Mouse (Mus musculus) forebrain, postnatal 0 days (tissue): ENCODE measurements around the gene Plekhh2. TPM values are rescaled to one million over a fixed set of nuclear protein-coding genes. Genes with fewer than 3 reads are reported as not detected.
A peak's percentile ranks its signal among the peaks of the same experiment; 100 is the strongest.

ENCODE experiments used
- ATAC-seq: fragments of 200-750 bp; cut with Nextera tagmentation; 2 replicates; pipeline ENCODE4 v1.8.0; 2017; ENCODE audit warnings: mild to moderate bottlenecking, moderate library complexity
- DNase-seq: peaks from one replicate; pipeline ENCODE4 v3.0.0-alpha.2; 2015
- H3K27ac ChIP-seq: fragments of 300-500 bp; sonication (generic); 2 replicates; pipeline ENCODE4 v1.5.1; 2014; ENCODE audit warnings: low read depth, mild to moderate bottlenecking, antibody characterized with exemption, low read length, moderate library complexity, mixed read lengths
- H3K27me3 ChIP-seq: fragments of 300-500 bp; sonication (generic); 2 replicates; pipeline ENCODE4 v1.6.1; 2014; ENCODE audit warnings: mild to moderate bottlenecking, low read length, mixed read lengths; ENCODE audit not compliant: insufficient read depth
- H3K36me3 ChIP-seq: fragments of 300-500 bp; sonication (generic); 2 replicates; pipeline ENCODE4 v1.6.1; 2014; ENCODE audit warnings: mild to moderate bottlenecking, moderate library complexity; ENCODE audit not compliant: insufficient read depth
- H3K4me1 ChIP-seq: fragments of 300-500 bp; sonication (generic); 2 replicates; pipeline ENCODE4 v1.6.1; 2014; ENCODE audit warnings: antibody characterized with exemption; ENCODE audit not compliant: insufficient read depth
- H3K4me2 ChIP-seq: fragments of 300-500 bp; sonication (generic); 2 replicates; pipeline ENCODE4 v1.6.1; 2014; ENCODE audit warnings: low read depth, mild to moderate bottlenecking, moderate library complexity
- H3K4me3 ChIP-seq: fragments of 300-500 bp; sonication (generic); 2 replicates; pipeline ENCODE4 v1.5.1; 2014; ENCODE audit warnings: low read depth, low read length, mixed read lengths
- H3K9ac ChIP-seq: fragments of 300-500 bp; sonication (generic); 2 replicates; pipeline ENCODE4 v1.6.1; 2014; ENCODE audit warnings: mild to moderate bottlenecking
- H3K9me3 ChIP-seq: fragments of 300-500 bp; sonication (generic); 2 replicates; pipeline ENCODE4 v1.6.1; 2016; ENCODE audit warnings: low read length
- CTCF ChIP-seq: sonication (generic); IDR thresholded peaks from 2 replicates; pipeline ENCODE4 v1.5.1; 2016; ENCODE audit warnings: antibody characterized with exemption, control low read depth, low read depth
- WGBS: fragments of 180-500 bp; shearing (Covaris S2); extraction: QIAGEN DNeasy Blood & Tissue Kit; methylation state at CpG from one replicate; pipeline ENCODE4 v1.1.7; 2014; 5-methylcytosine and 5-hydroxymethylcytosine counted together
- polyA plus RNA-seq: library from polyadenylated mRNA; unstranded; fragments of >200 nt; fragmentation: Nextera tagmentation; extraction: Ambion mirVana; gene quantifications from 2 replicates; pipeline ENCODE4 v1.2.1, GENCODE M21; 2015
- total RNA-seq: library from RNA; depleted of rRNA; stranded (reverse); fragments of >200 nt; gene quantifications from 2 replicates; pipeline ENCODE4 v1.2.3, GENCODE M21; 2014

The Plekhh2 gene
- total and polyA plus RNA-seq, 2 experiments from 2014 or later, result 1.0 to 3.1 TPM

DNA sequence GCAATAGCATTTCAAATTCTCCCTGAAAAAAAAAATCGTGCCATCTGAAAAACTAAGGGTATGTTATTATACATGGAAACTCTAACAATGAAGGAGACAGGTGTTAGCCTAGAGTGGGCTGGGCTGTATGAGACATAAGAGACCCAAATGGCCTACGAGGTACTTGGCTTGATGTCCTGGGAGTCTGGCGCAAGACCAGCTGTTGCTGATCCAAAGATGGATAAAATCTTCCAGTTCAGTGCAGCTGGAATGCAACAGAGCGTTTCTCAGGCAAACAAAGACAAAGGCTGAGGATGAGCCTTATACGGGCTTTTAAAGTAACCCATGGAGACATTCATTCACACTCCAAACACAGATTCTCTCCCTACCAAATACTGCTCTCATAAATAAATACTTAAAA lies 13.1 kb upstream of the Plekhh2 start:
- ATAC-seq, result no peak
- H3K9ac ChIP-seq, result no peak overlapping the region
- no peak for DNase-seq

DNA sequence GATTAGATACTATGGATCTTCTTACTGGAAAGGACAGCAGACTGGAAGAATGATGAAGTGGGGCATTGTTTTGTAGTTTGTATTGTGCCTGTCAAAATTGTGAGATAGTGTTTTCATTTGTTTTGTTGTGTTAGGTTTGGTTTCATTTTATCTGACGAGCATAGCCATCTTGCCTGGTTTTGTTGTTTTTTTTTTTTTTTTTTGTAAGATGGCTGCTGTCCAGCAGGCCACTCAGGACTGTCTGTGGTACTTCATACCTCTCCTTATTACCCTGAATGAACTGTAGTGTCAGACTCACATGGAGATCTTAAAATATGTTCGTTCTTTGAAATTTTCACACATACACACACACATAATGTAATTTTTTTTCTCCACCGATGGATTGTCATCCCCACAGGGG lies 9.4 kb upstream of the Plekhh2 start:
- no peak overlapping the region for H3K4me2 ChIP-seq
- WGBS, result 75% methylated on average over 3 of the region's 3 CpGs
- ATAC-seq (no peak), DNase-seq (no peak)
- H3K9ac ChIP-seq, result no peak overlapping the region
- no peaks in the 10 kb centered on the region for H3K27me3 ChIP-seq
- H3K4me3 ChIP-seq, result no peak overlapping the region
- H3K4me1 ChIP-seq, result no peaks in the 10 kb centered on the region
- H3K36me3 ChIP-seq, result no peaks in the 10 kb centered on the region
- TF ChIP-seq CTCF, result no peak
- no peak overlapping the region for H3K27ac ChIP-seq
- no peaks in the 10 kb centered on the region for H3K9me3 ChIP-seq

More for the DNA sequence above, 13.1 kb upstream of the Plekhh2 start:
- Histone ChIP-seq H3K36me3 (no peaks in the 10 kb centered on the region), H3K27ac (no peak overlapping the region), H3K4me1 (no peaks in the 10 kb centered on the region), H3K4me3 (no peak overlapping the region), H3K9me3 (no peaks in the 10 kb centered on the region), H3K4me2 (no peak overlapping the region), H3K27me3 (no peaks in the 10 kb centered on the region)
- TF ChIP-seq CTCF, result no peak
- 21% methylated on average over 5 of the region's 5 CpGs for WGBS

DNA sequence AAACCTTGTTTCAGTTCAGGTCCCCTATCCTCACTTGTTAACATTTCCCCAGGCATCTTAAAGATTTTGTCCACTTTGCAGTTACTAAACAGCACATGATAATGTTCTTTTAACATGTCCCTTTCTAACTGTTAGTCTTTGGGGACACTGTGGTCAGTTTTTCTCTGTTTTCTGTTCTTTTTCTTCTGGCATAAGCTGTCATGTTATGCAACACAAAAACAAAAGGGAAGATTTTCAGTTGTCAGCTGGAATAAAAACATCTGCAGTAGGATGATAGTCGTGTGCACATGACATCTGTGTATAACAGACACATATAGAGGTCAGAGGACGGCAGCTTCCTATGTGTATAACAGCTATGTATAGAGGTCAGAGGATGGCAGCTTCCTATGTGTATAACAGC lies 5.8 kb upstream of the Plekhh2 start:
- Histone ChIP-seq H3K27ac (no peak overlapping the region), H3K9me3 (no peaks in the 10 kb centered on the region), H3K27me3 (no peaks in the 10 kb centered on the region), H3K4me1 (no peaks in the 10 kb centered on the region; the same call in 1 of the 2 replicates), H3K36me3 (no peaks in the 10 kb centered on the region), H3K9ac (no peak overlapping the region), H3K4me2 (no peak overlapping the region), H3K4me3 (no peak overlapping the region)
- no peak for DNase-seq
- no peak for ATAC-seq
- TF ChIP-seq CTCF, result no peak
- WGBS, result 72% methylated on average over 2 of the region's 2 CpGs

DNA sequence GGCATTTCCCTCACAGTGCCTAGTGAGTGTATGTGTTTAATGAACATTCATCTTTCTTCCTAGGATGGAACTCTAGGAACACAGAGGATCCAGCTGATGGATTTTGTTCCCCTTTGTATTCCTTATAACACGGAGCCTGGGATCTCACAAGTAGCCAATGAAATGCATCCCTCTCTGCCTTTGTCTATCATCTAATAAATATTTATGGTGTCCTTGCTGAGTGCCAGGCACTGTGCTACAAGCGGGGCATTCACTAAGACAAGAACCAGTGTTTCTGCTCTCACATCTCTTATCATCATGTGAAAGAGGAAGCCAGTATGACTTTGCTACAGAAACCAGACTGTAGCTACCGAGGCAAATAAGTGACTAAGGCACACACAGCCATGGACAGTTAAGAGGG lies 3.0 kb upstream of the Plekhh2 start:
- H3K9ac ChIP-seq, result no peak overlapping the region
- H3K4me1 ChIP-seq, result no peaks in the 10 kb centered on the region; the same call in 1 of the 2 replicates
- ATAC-seq (no peak), DNase-seq (no peak)
- no peaks in the 10 kb centered on the region for H3K9me3 ChIP-seq
- TF ChIP-seq CTCF, result no peak
- 20% methylated on average over 3 of the region's 3 CpGs for WGBS
- no peak overlapping the region for H3K27ac ChIP-seq
- H3K4me3 ChIP-seq, result no peak overlapping the region
- no peak overlapping the region for H3K4me2 ChIP-seq
- no peaks in the 10 kb centered on the region for H3K27me3 ChIP-seq
- no peaks in the 10 kb centered on the region for H3K36me3 ChIP-seq

DNA sequence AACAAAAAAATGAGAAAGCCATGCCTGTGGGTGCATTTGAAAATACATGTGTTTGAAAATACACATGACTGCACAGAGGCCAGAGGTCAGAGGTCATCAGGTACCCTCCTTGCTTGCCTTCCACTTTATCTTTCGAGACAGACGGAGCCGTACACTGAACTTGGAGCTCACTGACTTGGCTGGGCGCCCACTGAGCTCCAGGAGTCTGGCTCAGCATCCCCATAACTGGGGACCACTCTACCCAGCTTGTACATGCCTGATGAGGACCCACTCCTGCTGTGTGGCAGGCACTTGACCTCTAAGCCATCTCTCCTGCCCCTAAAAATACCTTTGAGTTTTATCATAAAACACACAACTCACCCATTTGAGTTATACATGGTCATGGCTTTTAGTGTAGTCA lies 2.5 kb upstream of the Plekhh2 start:
- Histone ChIP-seq H3K9me3 (no peaks in the 10 kb centered on the region), H3K9ac (no peak overlapping the region), H3K4me3 (no peak overlapping the region), H3K27ac (no peak overlapping the region), H3K4me2 (no peak overlapping the region), H3K36me3 (no peaks in the 10 kb centered on the region), H3K27me3 (no peaks in the 10 kb centered on the region), H3K4me1 (no peaks in the 10 kb centered on the region; the same call in 1 of the 2 replicates)
- no peak for TF ChIP-seq CTCF
- DNase-seq (no peak), ATAC-seq (no peak)
- WGBS, result 40% methylated on average over 4 of the region's 4 CpGs

DNA sequence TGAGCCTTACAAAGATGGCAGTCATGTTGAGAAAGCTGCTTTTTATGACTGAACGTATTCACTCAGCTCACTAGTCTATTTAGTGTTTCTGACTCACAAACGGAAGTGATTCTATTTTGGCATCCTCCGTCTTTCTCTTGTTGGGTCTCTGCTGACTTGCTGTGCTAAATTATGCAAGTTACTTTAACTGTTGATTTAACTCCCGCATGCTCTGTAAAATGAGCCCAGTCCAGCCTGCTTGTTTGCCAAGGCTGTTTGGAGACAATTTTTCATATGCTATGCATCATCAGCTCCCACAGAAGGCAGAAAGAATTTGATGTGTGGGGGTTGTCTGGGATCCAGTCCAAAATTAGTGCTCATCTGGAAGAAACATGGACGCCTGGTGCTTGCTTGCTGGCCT lies 1.3 kb upstream of the Plekhh2 start:
- H3K4me2 ChIP-seq, result no peak overlapping the region
- H3K9ac ChIP-seq, result no peak overlapping the region
- WGBS, result 22% methylated on average over 5 of the region's 5 CpGs
- H3K27ac ChIP-seq, result no peak overlapping the region
- TF ChIP-seq CTCF, result no peak
- H3K9me3 ChIP-seq, result no peaks in the 10 kb centered on the region
- peak; percentile 63 for DNase-seq
- H3K36me3 ChIP-seq, result no peaks in the 10 kb centered on the region
- H3K4me1 ChIP-seq, result no peaks in the 10 kb centered on the region; the same call in 1 of the 2 replicates
- H3K27me3 ChIP-seq, result no peaks in the 10 kb centered on the region
- peak; percentile 53 for ATAC-seq
- H3K4me3 ChIP-seq, result no peak overlapping the region

DNA sequence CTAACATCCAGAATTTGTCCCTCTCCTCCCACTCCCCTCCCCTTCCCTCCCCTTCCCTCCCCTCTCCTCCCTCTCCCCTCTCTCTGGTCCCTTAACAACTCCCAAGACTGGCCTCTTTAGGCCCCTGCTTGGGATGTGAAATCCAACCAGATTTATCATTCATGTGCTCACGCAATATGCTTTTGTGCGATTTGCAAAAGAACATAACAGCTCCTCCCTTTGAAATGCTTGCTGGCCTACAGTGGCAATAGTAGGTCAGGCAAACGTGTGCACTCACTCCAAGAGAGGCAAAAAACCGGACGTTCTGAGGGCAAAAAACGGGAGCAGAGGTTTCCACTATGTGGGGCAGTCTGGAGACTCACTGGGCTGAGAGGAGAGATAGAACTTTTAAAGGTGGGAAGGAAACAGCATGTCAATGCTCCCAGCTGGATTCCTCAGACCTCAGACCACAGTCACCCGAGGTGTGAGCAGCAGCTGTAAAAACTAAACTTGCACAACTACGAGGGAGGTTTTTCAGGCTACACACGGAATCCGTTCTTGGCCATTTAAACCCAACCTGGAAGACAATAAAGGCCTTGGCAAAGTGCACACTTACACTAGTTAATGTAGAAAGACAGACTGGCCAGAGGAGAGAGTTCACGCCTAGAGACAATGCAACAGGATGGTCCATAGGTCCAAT lies 595 bp upstream of the Plekhh2 start:
- H3K4me2 ChIP-seq, result peak overlapping the region; percentile 98
- peak overlapping the region; percentile 63 for H3K9ac ChIP-seq
- no peak for TF ChIP-seq CTCF
- WGBS, result 36% methylated on average over 11 of the region's 11 CpGs
- no peak overlapping the region for H3K27ac ChIP-seq
- no peak for DNase-seq
- no peak for ATAC-seq
- peak overlapping the region; percentile 69 for H3K4me3 ChIP-seq
- H3K9me3 ChIP-seq, result no peaks in the 10 kb centered on the region
- no peaks in the 10 kb centered on the region for H3K27me3 ChIP-seq
- no peaks in the 10 kb centered on the region for H3K36me3 ChIP-seq
- H3K4me1 ChIP-seq, result no peaks in the 10 kb centered on the region; the same call in 1 of the 2 replicates
